Mouse (Mus musculus): Measurements from ENCODE around the gene Ren1. TPM values are rescaled to one million over a fixed set of nuclear protein-coding genes. Genes with fewer than 3 reads are reported as not detected.
A peak's percentile ranks its signal among the peaks of the same experiment; 100 is the strongest.

Ren1 gene
- total RNA-seq, 1 experiment from 2014 or later: not detected

GRCm38 (mm10) chr1:133364890-133365289 lies 14.6 kb downstream of the Ren1 start:
- no peak for ATAC-seq (replicated peaks in 1 of 2; ENCODE audit: insufficient read depth in 1 of 2, low FRiP score in 2 of 2, low TSS enrichment in 1 of 2, low read depth in 1 of 2, poor library complexity in 2 of 2, severe bottlenecking in 2 of 2)

- ATAC-seq (replicated peaks in 1 of 2; ENCODE audit: insufficient read depth in 1 of 2, low FRiP score in 2 of 2, low TSS enrichment in 1 of 2, low read depth in 1 of 2, poor library complexity in 2 of 2, severe bottlenecking in 2 of 2): no peak
These were observed 16.8 kb downstream of the Ren1 start for GRCm38 (mm10) chr1:133366951-133367605.

GRCm38 (mm10) chr1:133367606-133368488 lies 17.5 kb downstream of the Ren1 start:
- peak in 1 of 2 experiments; percentile 30; a peak in 1 of 4 replicates for ATAC-seq (replicated peaks in 1 of 2; ENCODE audit: insufficient read depth in 1 of 2, low FRiP score in 2 of 2, low TSS enrichment in 1 of 2, low read depth in 1 of 2, poor library complexity in 2 of 2, severe bottlenecking in 2 of 2)

- ATAC-seq (replicated peaks in 1 of 2; ENCODE audit: insufficient read depth in 1 of 2, low FRiP score in 2 of 2, low TSS enrichment in 1 of 2, low read depth in 1 of 2, poor library complexity in 2 of 2, severe bottlenecking in 2 of 2): no peak
These were observed 18.3 kb downstream of the Ren1 start for GRCm38 (mm10) chr1:133368644-133369043.

- no peak for ATAC-seq (replicated peaks in 1 of 2; ENCODE audit: insufficient read depth in 1 of 2, low FRiP score in 2 of 2, low TSS enrichment in 1 of 2, low read depth in 1 of 2, poor library complexity in 2 of 2, severe bottlenecking in 2 of 2)
These were observed 20.0 kb downstream of the Ren1 start for GRCm38 (mm10) chr1:133370352-133370751.

GRCm38 (mm10) chr1:133371431-133371830 lies 21.1 kb downstream of the Ren1 start:
- no peak for ATAC-seq (replicated peaks in 1 of 2; ENCODE audit: insufficient read depth in 1 of 2, low FRiP score in 2 of 2, low TSS enrichment in 1 of 2, low read depth in 1 of 2, poor library complexity in 2 of 2, severe bottlenecking in 2 of 2)

- ATAC-seq (replicated peaks in 1 of 2; ENCODE audit: insufficient read depth in 1 of 2, low FRiP score in 2 of 2, low TSS enrichment in 1 of 2, low read depth in 1 of 2, poor library complexity in 2 of 2, severe bottlenecking in 2 of 2): no peak
These were observed 21.8 kb downstream of the Ren1 start for GRCm38 (mm10) chr1:133372113-133372512.

- ATAC-seq (replicated peaks in 1 of 2; ENCODE audit: insufficient read depth in 1 of 2, low FRiP score in 2 of 2, low TSS enrichment in 1 of 2, low read depth in 1 of 2, poor library complexity in 2 of 2, severe bottlenecking in 2 of 2): no peak
These were observed 25.5 kb downstream of the Ren1 start for GRCm38 (mm10) chr1:133375696-133376346.

- no peak for ATAC-seq (replicated peaks in 1 of 2; ENCODE audit: insufficient read depth in 1 of 2, low FRiP score in 2 of 2, low TSS enrichment in 1 of 2, low read depth in 1 of 2, poor library complexity in 2 of 2, severe bottlenecking in 2 of 2)
These were observed 27.2 kb downstream of the Ren1 start for GRCm38 (mm10) chr1:133377547-133377946.

GRCm38 (mm10) chr1:133379254-133379985 lies 29.1 kb downstream of the Ren1 start:
- ATAC-seq (replicated peaks in 1 of 2; ENCODE audit: insufficient read depth in 1 of 2, low FRiP score in 2 of 2, low TSS enrichment in 1 of 2, low read depth in 1 of 2, poor library complexity in 2 of 2, severe bottlenecking in 2 of 2): no peak

- ATAC-seq (replicated peaks in 1 of 2; ENCODE audit: insufficient read depth in 1 of 2, low FRiP score in 2 of 2, low TSS enrichment in 1 of 2, low read depth in 1 of 2, poor library complexity in 2 of 2, severe bottlenecking in 2 of 2): no peak
These were observed 29.6 kb downstream of the Ren1 start for GRCm38 (mm10) chr1:133379986-133380320.

GRCm38 (mm10) chr1:133380347-133381065 lies 30.2 kb downstream of the Ren1 start:
- ATAC-seq (replicated peaks in 1 of 2; ENCODE audit: insufficient read depth in 1 of 2, low FRiP score in 2 of 2, low TSS enrichment in 1 of 2, low read depth in 1 of 2, poor library complexity in 2 of 2, severe bottlenecking in 2 of 2): peak; percentile 27 to 47

GRCm38 (mm10) chr1:133382008-133382407 lies 31.7 kb downstream of the Ren1 start:
- ATAC-seq (replicated peaks in 1 of 2; ENCODE audit: insufficient read depth in 1 of 2, low FRiP score in 2 of 2, low TSS enrichment in 1 of 2, low read depth in 1 of 2, poor library complexity in 2 of 2, severe bottlenecking in 2 of 2): peak; percentile 24 to 61; a peak in 3 of 4 replicates

- ATAC-seq (replicated peaks in 1 of 2; ENCODE audit: insufficient read depth in 1 of 2, low FRiP score in 2 of 2, low TSS enrichment in 1 of 2, low read depth in 1 of 2, poor library complexity in 2 of 2, severe bottlenecking in 2 of 2): no peak
These were observed 32.3 kb downstream of the Ren1 start for GRCm38 (mm10) chr1:133382552-133383155.

GRCm38 (mm10) chr1:133383157-133383783 lies 33.0 kb downstream of the Ren1 start:
- no peak for ATAC-seq (replicated peaks in 1 of 2; ENCODE audit: insufficient read depth in 1 of 2, low FRiP score in 2 of 2, low TSS enrichment in 1 of 2, low read depth in 1 of 2, poor library complexity in 2 of 2, severe bottlenecking in 2 of 2)

- ATAC-seq (replicated peaks in 1 of 2; ENCODE audit: insufficient read depth in 1 of 2, low FRiP score in 2 of 2, low TSS enrichment in 1 of 2, low read depth in 1 of 2, poor library complexity in 2 of 2, severe bottlenecking in 2 of 2): peak; percentile 69 to 77; a peak in 3 of 4 replicates
These were observed 35.2 kb downstream of the Ren1 start for GRCm38 (mm10) chr1:133385506-133385905.
